Mouse (Mus musculus) heart, embryonic 14.5 days (tissue): ENCODE data around the gene Abi3. TPM values are rescaled to one million over a fixed set of nuclear protein-coding genes. Genes with fewer than 3 reads are reported as not detected.

Experiments
- ATAC-seq: fragments of 200-750 bp; cut with Nextera tagmentation; 2 replicates; pipeline ENCODE4 v1.8.0; 2017; ENCODE audit warnings: low read depth, moderate TSS enrichment; ENCODE audit not compliant: insufficient number of reproducible peaks, insufficient read depth, low FRiP score
- H3K27ac ChIP-seq, 2 experiments: fragments of 200-500 bp in 1 of 2; fragments of 300-500 bp in 1 of 2; sonication (generic) in 1 of 2; replicated peaks in 1 of 2; 2 replicates each; pipeline ENCODE4 v1.5.1; 2012 to 2014; ENCODE audit warnings: low read depth in 2 of 2, low read length in 2 of 2, control low read depth in 1 of 2, mild to moderate bottlenecking in 1 of 2, mixed read lengths in 1 of 2; ENCODE audit not compliant: control insufficient read depth in 1 of 2, insufficient read depth in 1 of 2
- H3K27me3 ChIP-seq: fragments of 300-500 bp; sonication (generic); 2 replicates; pipeline ENCODE4 v1.6.1; 2014; ENCODE audit warnings: mild to moderate bottlenecking, low read length, control low read depth; ENCODE audit not compliant: control insufficient read depth, insufficient read depth
- H3K36me3 ChIP-seq: fragments of 300-500 bp; sonication (generic); 2 replicates; pipeline ENCODE4 v1.6.1; 2014; ENCODE audit warnings: mild to moderate bottlenecking, control low read depth, low read length, mixed read lengths; ENCODE audit not compliant: control insufficient read depth, insufficient read depth
- H3K4me1 ChIP-seq, 2 experiments: fragments of 200-500 bp in 1 of 2; fragments of 300-500 bp in 1 of 2; sonication (generic) in 1 of 2; 2 replicates each; pipeline ENCODE4 v1.6.1; 2012 to 2014; ENCODE audit warnings: low read length in 2 of 2, control low read depth in 1 of 2, mixed read lengths in 1 of 2; ENCODE audit not compliant: control insufficient read depth in 2 of 2, insufficient read depth in 2 of 2
- H3K4me2 ChIP-seq: fragments of 300-500 bp; sonication (generic); 2 replicates; pipeline ENCODE4 v1.6.1; 2014; ENCODE audit warnings: mild to moderate bottlenecking, low read length
- H3K4me3 ChIP-seq, 2 experiments: fragments of 200-500 bp in 1 of 2; fragments of 300-500 bp in 1 of 2; sonication (generic) in 1 of 2; 2 replicates each; pipeline ENCODE4 v1.5.1; 2012 to 2014; ENCODE audit warnings: low read length in 2 of 2, mild to moderate bottlenecking in 2 of 2, control low read depth in 1 of 2, low read depth in 1 of 2, moderate library complexity in 1 of 2; ENCODE audit not compliant: control insufficient read depth in 1 of 2, insufficient read depth in 1 of 2
- H3K9ac ChIP-seq: fragments of 300-500 bp; sonication (generic); 2 replicates; pipeline ENCODE4 v1.6.1; 2014; ENCODE audit warnings: mild to moderate bottlenecking, low read length
- H3K9me3 ChIP-seq: fragments of 300-500 bp; sonication (generic); 2 replicates; pipeline ENCODE4 v1.6.1; 2016; ENCODE audit warnings: low read length, control low read depth; ENCODE audit not compliant: control insufficient read depth
- WGBS: fragments of 180-500 bp; shearing (Covaris S2); extraction: QIAGEN DNeasy Blood & Tissue Kit; methylation state at CpG from one replicate; pipeline ENCODE4 v1.1.7; 2014; 5-methylcytosine and 5-hydroxymethylcytosine counted together
- polyA plus RNA-seq: library from polyadenylated mRNA; unstranded; fragments of >200 nt; fragmentation: Nextera tagmentation; extraction: Ambion mirVana; gene quantifications from 2 replicates; pipeline ENCODE4 v1.2.1, GENCODE M21; 2014

The Abi3 gene
- polyA plus RNA-seq, 1 experiment from 2014 or later, result 9.0 TPM

DNA sequence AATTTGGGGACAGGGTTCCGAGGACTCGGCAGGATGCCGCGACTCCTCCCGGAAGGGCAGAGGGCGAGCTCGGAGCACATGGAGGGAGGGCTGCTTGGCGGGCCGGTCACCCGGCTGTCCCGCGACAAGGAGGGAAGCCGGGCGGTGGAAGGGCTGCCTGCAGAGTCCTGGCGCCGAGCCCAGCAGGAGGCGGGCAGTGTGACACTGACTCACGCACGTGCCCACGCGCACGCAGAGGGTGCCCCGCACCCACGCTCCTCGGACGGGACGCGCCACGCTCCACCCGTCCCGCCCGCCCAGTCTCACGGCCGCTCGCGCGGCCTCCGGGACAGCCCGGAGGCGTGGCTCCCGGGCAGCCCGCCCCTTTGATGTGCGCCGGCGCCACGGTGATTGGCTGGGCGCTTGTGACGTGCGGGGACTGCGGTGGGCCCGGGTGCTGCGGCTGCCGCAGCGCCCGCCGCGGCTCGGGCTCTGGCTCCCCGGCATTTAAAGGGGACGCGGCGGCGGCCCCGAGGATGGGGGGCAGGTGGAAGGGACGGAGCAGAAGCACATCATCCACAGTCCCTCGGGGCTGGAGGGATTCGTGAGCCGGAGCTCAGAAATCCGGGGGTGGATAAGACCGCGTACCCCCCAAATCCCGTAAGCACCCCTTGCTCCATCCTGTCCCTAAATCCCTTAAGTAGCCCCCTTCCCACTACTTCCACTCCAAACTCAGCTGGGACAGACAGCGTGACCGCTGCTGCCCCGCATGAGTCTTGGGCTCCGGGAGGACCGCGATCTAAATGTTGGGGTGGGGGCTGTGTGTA lies 18.0 kb downstream of the Abi3 start, which contains the start of gene Phospho1:
Gene Phospho1, plus strand, starts transcription at position 429 of the 806 bp plus-strand sequence.
- H3K9ac ChIP-seq, result peak within 1 kb of the TSS; percentile 77
- no peaks in the 10 kb centered on the region for H3K36me3 ChIP-seq
- ATAC-seq, result peak; percentile 95
- H3K27me3 ChIP-seq, result peaks cover 15% of the 10 kb centered on the region
- peak within 1 kb of the TSS; percentile 58 to 63 for H3K4me3 ChIP-seq
- H3K4me1 ChIP-seq, result peaks cover 2 to 14% of the 10 kb centered on the region in 2 experiments; a peak in 3 of 4 replicates
- peak within 1 kb of the TSS; percentile 99 for H3K4me2 ChIP-seq
- H3K9me3 ChIP-seq, result no peaks in the 10 kb centered on the region
- WGBS, result under 1% methylated on average over 67 of the region's 78 CpGs
- H3K27ac ChIP-seq, result peak within 1 kb of the TSS in 1 of 2 experiments; percentile 70; a peak in 3 of 4 replicates

DNA sequence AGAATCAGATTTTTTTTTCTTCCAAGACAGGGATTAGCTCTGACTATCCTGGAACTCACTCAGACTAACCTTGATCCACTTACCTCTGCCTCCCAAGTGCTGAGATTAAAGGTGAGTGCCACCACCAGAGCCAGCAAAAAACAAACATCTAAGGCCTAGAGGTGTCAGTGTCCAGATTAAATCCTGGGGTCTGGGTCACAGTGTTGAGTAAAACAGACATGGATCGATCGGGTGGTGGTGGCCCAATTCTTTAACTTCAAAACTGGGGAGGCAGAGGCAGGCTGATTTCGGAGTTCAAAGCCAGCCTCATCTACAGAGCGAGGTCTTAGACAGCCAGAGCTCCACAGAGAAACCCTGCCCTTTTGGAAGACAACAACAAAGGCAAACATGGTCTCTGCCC lies 19.8 kb downstream of the Abi3 start:
- no peaks in the 10 kb centered on the region for H3K36me3 ChIP-seq
- no peak overlapping the region for H3K4me3 ChIP-seq
- ATAC-seq, result no peak
- peaks cover 2 to 14% of the 10 kb centered on the region in 2 experiments; a peak in 3 of 4 replicates for H3K4me1 ChIP-seq
- H3K9me3 ChIP-seq, result no peaks in the 10 kb centered on the region
- H3K4me2 ChIP-seq, result no peak overlapping the region
- WGBS, result 93% methylated on average over 4 of the region's 4 CpGs
- H3K27me3 ChIP-seq, result no peaks in the 10 kb centered on the region
- no peak overlapping the region for H3K9ac ChIP-seq
- no peak overlapping the region for H3K27ac ChIP-seq

GRCm38 (mm10) chr11:95821511-95821910 lies 20.8 kb downstream of the Abi3 start:
- H3K9ac ChIP-seq, result no peak overlapping the region
- ATAC-seq, result no peak
- H3K4me2 ChIP-seq, result no peak overlapping the region
- H3K9me3 ChIP-seq, result no peaks in the 10 kb centered on the region
- no peaks in the 10 kb centered on the region for H3K36me3 ChIP-seq
- no peak overlapping the region for H3K27ac ChIP-seq
- WGBS, result 84% methylated on average over 3 of the region's 3 CpGs
- H3K27me3 ChIP-seq, result no peaks in the 10 kb centered on the region
- H3K4me3 ChIP-seq, result no peak overlapping the region
- peaks cover 2 to 9% of the 10 kb centered on the region in 2 experiments; a peak in 3 of 4 replicates for H3K4me1 ChIP-seq

- no peak for ATAC-seq
- no peak overlapping the region for H3K4me2 ChIP-seq
- 86% methylated on average over 8 of the region's 8 CpGs for WGBS
These were observed 23.1 kb downstream of the Abi3 start for GRCm38 (mm10) chr11:95819138-95819537.

DNA sequence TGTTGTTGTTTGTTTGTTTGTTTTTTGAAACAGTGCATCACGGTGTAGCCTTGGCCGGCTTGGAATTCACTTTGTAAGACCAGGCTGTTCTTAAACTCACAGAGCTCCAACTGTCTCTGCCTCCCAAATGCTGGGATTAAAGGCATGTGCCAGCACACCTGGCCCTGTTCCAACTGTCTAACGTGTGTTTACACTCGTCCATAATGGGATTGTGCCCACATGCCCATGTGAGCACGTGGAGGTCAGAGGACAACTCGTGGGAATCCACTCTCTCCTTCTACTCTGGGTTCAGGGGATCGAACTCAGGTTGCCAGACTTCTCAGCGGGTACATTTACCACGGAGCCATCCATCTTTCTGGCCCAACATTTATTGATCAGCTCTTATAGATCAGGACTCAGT lies 26.9 kb downstream of the Abi3 start:
- Histone ChIP-seq H3K27ac (no peak overlapping the region), H3K36me3 (no peaks in the 10 kb centered on the region), H3K27me3 (no peaks in the 10 kb centered on the region), H3K4me3 (no peak overlapping the region), H3K4me1 (no peaks in the 10 kb centered on the region), H3K9ac (no peak overlapping the region), H3K4me2 (no peak overlapping the region), H3K9me3 (no peaks in the 10 kb centered on the region)
- 72% methylated on average over 9 of the region's 9 CpGs for WGBS
- no peak for ATAC-seq

More at GRCm38 (mm10) chr11:95819138-95819537, 23.1 kb downstream of the Abi3 start:
- H3K4me3 ChIP-seq, result no peak overlapping the region
- no peak overlapping the region for H3K27ac ChIP-seq
- H3K9me3 ChIP-seq, result no peaks in the 10 kb centered on the region
- no peaks in the 10 kb centered on the region for H3K27me3 ChIP-seq
- peaks cover 0 to 2% of the 10 kb centered on the region in 2 experiments; a peak in 1 of 4 replicates for H3K4me1 ChIP-seq
- no peak overlapping the region for H3K9ac ChIP-seq
- no peaks in the 10 kb centered on the region for H3K36me3 ChIP-seq

DNA sequence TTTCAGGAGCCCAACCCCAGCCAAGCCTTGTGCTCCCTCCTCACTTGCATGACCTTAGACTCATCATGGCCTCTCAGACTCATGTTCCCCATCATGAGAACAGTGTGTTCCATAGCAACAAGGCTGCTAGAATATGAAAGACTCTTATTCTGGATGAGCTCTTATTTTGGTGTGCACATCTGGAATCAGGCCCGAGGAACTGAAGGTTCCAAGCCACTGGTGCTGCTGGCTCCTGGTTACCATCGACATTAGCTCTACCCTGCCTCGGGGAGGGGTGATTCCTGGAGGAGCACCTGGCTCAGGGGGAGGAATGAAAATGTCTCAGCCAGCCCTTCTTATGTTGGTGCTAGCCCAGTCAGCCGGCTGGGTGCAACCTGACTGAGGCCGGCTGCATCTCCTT lies 27.4 kb downstream of the Abi3 start:
- H3K27me3 ChIP-seq, result no peaks in the 10 kb centered on the region
- H3K4me1 ChIP-seq, result no peaks in the 10 kb centered on the region
- H3K36me3 ChIP-seq, result no peaks in the 10 kb centered on the region
- H3K4me2 ChIP-seq, result no peak overlapping the region
- WGBS, result 70% methylated on average over 5 of the region's 5 CpGs
- no peaks in the 10 kb centered on the region for H3K9me3 ChIP-seq
- no peak overlapping the region for H3K9ac ChIP-seq
- no peak for ATAC-seq
- H3K27ac ChIP-seq, result no peak overlapping the region
- H3K4me3 ChIP-seq, result no peak overlapping the region

DNA sequence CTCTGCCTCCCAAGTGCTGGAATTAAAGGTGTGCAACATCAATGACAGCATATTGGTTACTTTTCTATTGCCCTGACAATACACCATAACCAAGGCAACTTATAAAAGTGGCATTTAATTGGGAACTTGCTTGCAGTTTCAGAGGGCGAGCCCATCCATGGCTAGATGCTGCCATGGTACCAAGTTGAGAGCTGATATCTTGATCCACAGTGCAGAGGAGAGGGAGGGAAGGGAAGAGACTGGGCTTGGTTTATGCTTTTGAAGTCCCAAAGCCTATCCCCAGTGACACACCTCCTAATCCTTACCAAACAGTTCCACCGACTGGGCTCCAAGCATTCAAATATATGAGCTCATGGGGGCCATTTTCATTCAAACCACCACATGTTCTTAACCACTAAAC lies 28.2 kb downstream of the Abi3 start:
- no peak overlapping the region for H3K4me2 ChIP-seq
- no peaks in the 10 kb centered on the region for H3K27me3 ChIP-seq
- no peaks in the 10 kb centered on the region for H3K4me1 ChIP-seq
- no peak overlapping the region for H3K9ac ChIP-seq
- H3K4me3 ChIP-seq, result no peak overlapping the region
- ATAC-seq, result no peak
- H3K36me3 ChIP-seq, result no peaks in the 10 kb centered on the region
- H3K9me3 ChIP-seq, result no peaks in the 10 kb centered on the region
- H3K27ac ChIP-seq, result no peak overlapping the region
- WGBS, result 88% methylated on average over 2 of the region's 2 CpGs
